26 mouse cellular contexts compared by ENCODE assay signal in genomic region chr4:97851698-97852097, GRCm38 (mm10).
"Had no signal": no experiment of that assay in that cellular context is flagged by ENCODE, and none has a peak within 500 bp of the region (broad histone marks: within the 10 kb centered on the region; RNA-seq: fewer than 3 reads in every experiment).

No protein-coding gene starts in this region.

- H3K4me2 ChIP-seq: heart, embryonic 12.5 days; hindbrain, embryonic 12.5 days; hindbrain, embryonic 14.5 days; intestine, embryonic 15.5 days; kidney, embryonic 15.5 days; limb, embryonic 13.5 days; limb, embryonic 15.5 days; liver, embryonic 12.5 days had no signal

- H3K4me3 ChIP-seq: gastrocnemius, adult 2 months; heart, adult 2 months; heart, embryonic 12.5 days; hindbrain, embryonic 10.5 days; hindbrain, embryonic 12.5 days; intestine, embryonic 15.5 days; kidney, embryonic 15.5 days; limb, embryonic 13.5 days; limb, embryonic 15.5 days; liver, embryonic 12.5 days had no signal

- H3K4me1 ChIP-seq: hindbrain, embryonic 10.5 days; hindbrain, embryonic 12.5 days; kidney, embryonic 15.5 days had no signal

- H3K36me3 ChIP-seq: hindbrain, embryonic 10.5 days; hindbrain, embryonic 12.5 days; intestine, embryonic 15.5 days; kidney, embryonic 15.5 days; liver, embryonic 12.5 days had no signal

- H3K9me3 ChIP-seq: heart, embryonic 12.5 days; hindbrain, embryonic 10.5 days; hindbrain, embryonic 12.5 days; intestine, embryonic 15.5 days; kidney, embryonic 15.5 days; limb, embryonic 13.5 days; limb, embryonic 15.5 days; liver, embryonic 12.5 days had no signal

- H3K27ac ChIP-seq: gastrocnemius, adult 2 months; heart, adult 2 months; hindbrain, embryonic 10.5 days; hindbrain, embryonic 12.5 days; hindbrain, embryonic 14.5 days; intestine, embryonic 15.5 days; kidney, embryonic 15.5 days; kidney, postnatal 0 days; limb, embryonic 13.5 days; limb, embryonic 15.5 days; liver, embryonic 12.5 days had no signal

- DNase-seq: gastrocnemius, adult 2 months; gastrocnemius, postnatal 10 days; gastrocnemius, postnatal 25 days; heart, adult 2 months; heart, postnatal 10 days; heart, postnatal 4 days; kidney, adult 2 months; kidney, adult 9 months; kidney, postnatal 14 days; kidney, postnatal 36 days; layer of hippocampus, adult 9-11 months; layer of hippocampus, postnatal 36 days; left cerebral cortex, postnatal 4 days had no signal

- ATAC-seq: hindbrain, embryonic 16.5 days; inflammation-experienced regulatory T-cells, adult 6 months; intestine, embryonic 15.5 days; intestine, postnatal 0 days; liver, embryonic 12.5 days had no signal

- H3K9ac ChIP-seq: heart, embryonic 12.5 days; hindbrain, embryonic 12.5 days; hindbrain, embryonic 14.5 days; intestine, embryonic 15.5 days; kidney, embryonic 15.5 days; limb, embryonic 13.5 days; limb, embryonic 15.5 days; liver, embryonic 12.5 days had no signal

- H3K27me3 ChIP-seq: heart, embryonic 12.5 days; hindbrain, embryonic 12.5 days; intestine, embryonic 15.5 days; limb, embryonic 13.5 days; limb, embryonic 15.5 days; liver, embryonic 12.5 days had no signal
